Mouse (Mus musculus) neutrophil, adult 5-6 weeks (primary cell): ENCODE data around the gene Zfp131. TPM values are rescaled to one million over a fixed set of nuclear protein-coding genes. Genes with fewer than 3 reads are reported as not detected.
"Not testable (repeated sequence)": the region's sequence is repeated elsewhere in the genome, so short reads cannot be mapped to it uniquely, and the experiment has no call there.

Experiments
- ATAC-seq: fragments of 151-379, 151-347 bp; 2 replicates; pipeline ENCODE4 v1.8.0; 2017; ENCODE audit warnings: mild to moderate bottlenecking, moderate TSS enrichment; ENCODE audit not compliant: insufficient number of reproducible peaks, poor library complexity, low FRiP score, severe bottlenecking; ENCODE audit errors: extremely low read depth
- total RNA-seq: library from RNA; stranded (forward); fragments of 200-1000 nt; gene quantifications from 2 replicates; pipeline ENCODE4 v1.2.3, GENCODE M21; 2017

Gene Zfp131
- 56.8 and 65.6 TPM in 2 replicates for total RNA-seq

GRCm38 (mm10) chr13:119790761-119791579 is at the start of gene Zfp131:
TSS of gene Zfp131 (minus strand) at chr13:119790889.
- peak; percentile 96 for ATAC-seq

DNA sequence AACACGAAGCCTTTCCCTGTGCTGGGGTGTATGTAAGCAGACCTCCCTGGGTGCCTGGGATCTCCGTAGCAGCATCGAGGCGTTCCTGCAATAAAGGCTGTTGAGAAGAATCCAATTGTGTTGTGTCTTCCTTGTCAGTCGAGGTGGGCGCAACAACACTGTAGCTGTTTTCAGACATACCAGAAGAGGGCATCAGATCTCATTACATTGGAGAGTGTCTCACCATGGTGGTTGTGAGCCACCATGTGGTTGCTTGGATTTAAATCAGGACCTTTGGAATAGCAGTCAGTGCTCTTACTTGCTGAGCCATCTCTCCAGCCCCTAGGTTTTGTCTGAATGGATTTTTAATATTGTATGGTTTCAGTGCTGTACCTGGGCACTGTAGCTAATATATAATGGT is 49.3 kb upstream of the Zfp131 start:
- not testable (repeated sequence) for ATAC-seq

DNA sequence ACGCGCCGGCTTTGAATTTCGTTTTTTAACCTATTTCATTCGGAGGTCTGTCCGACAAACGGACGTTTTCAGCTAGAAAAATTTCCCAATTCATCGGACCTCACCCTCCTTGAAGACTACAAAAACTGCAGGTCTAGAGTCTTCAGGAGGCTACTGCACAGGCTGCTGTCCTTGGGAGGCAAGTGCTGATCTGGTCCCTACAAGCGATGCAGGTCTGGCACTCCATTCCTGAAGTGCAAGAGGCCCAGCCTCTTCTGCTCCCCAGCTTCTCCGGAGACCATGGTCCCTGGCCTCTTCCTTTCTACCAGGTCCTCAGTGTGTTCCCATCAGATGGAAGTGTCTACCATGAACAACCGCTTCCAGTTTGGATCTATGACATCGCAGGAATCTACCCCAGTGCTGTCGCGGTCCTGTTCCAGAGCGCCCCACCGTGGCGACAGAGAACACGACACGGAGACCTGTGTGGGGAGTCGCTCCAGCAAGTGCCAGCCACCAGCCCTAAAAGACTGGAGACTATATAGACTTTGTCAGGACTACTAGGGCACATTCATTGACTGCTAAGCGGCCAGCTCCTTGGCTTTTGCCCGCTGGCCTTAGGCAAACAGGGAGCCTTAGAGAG is 47.1 kb upstream of the Zfp131 start:
- not testable (repeated sequence) for ATAC-seq

- ATAC-seq = not testable (repeated sequence)
These were observed 45.7 kb upstream of the Zfp131 start for GRCm38 (mm10) chr13:119836324-119836811.

DNA sequence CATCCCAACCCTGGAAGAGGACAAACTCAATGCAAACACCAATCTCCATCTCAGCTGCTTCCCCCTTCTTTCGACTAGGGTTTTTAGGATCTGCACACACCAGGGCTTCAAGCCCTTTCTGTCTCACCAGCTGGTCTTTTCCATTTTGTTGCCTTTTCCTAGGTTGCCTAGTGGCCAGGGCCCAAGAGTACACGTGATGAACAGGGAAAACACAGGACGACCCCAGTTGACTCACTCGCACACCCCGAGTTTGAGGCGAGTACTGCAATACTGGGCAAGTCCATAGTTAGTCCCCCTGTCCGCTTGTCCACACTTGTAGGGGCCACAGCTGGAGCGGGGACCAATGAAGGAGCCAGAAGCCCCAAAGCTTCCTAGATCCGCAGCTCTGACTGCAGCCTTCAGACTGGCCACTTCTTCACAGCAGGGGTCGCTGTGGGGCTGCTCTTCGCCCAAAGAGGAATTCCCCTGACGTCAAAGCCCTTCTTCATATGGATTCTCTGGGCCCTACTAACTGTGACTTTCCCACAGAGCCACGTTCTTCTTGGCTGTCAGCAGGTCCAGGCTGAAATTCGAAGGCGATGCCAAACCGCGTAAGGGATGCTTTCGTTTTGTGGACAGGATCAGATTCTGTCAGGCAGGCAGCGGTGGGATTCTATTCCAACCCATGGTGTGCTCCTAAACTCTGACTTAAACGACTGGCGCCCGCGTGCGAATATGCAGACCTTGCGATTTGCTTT is 44.8 kb upstream of the Zfp131 start, which contains the start of gene D13Ertd608e:
Gene D13Ertd608e, plus strand, starts transcription at position 687 of the 737 bp plus-strand sequence.
- peak; percentile 59 for ATAC-seq

- not testable (repeated sequence) for ATAC-seq
These were observed 39.4 kb upstream of the Zfp131 start, which contains the start of gene AF067063 for GRCm38 (mm10) chr13:119830116-119830515. TSS of gene AF067063 (minus strand) at chr13:119830216.

- no peak for ATAC-seq
These were observed 27.0 kb upstream of the Zfp131 start for GRCm38 (mm10) chr13:119817579-119818206.

DNA sequence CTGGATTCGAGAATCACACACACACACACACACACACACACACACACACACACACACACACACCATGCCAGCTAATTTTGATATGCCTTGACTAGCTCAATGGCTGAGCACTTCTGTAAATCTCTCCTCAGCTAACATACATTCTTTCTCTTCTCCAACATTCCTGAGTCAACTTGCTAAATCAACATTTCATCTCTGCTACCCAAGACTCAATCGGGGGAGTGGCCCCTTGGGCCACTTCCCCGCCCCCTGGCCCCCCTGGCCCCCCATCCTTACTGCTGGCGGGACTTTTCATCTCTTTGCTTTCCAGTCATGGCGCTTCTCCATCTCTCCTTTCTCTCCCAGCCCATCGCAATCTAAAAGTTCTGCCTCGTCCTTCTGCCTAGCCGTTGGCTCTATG is 26.1 kb upstream of the Zfp131 start:
- ATAC-seq = no peak

DNA sequence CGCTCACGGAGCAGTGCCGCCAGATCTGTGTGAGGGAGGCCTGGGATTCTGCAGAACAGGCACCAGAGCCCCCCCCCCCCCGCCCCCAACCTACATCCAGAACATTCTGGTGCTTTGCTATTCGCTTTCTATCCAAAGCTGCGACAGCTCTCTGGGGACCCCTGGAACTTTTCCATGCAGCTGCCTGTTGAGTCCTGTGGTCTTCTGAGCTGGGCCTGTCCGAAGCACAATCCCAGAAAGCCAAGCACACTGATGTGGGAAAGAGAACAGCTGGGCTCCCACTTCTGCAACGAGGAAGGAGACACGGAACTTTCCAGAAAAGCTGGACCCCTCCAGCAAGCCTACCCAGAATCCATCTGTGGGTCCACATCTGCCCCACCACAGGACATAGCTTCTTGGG is 19.3 kb upstream of the Zfp131 start:
- ATAC-seq = no peak

DNA sequence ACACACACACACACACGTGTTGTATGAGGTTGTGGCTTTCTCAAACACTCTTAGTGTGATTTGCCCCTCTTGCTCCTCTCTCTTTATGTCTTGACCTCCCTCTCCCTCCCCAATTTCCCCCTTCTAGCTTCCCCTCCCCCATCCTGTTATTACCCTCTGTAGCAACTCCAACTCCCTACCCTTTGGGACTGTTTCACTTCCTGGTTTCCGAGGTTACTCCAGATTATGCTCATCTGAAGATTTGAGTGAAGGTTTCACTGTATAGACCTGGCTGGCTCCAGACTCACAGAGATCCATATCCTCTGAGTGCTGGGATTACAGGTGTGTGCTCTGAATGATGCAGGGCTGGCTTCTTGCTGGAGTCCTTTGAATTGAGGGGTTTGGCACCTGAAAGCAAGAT is 18.2 kb upstream of the Zfp131 start:
- no peak for ATAC-seq

GRCm38 (mm10) chr13:119797656-119798055 is 7.0 kb upstream of the Zfp131 start:
- no peak for ATAC-seq

- no peak for ATAC-seq
These were observed 2.2 kb upstream of the Zfp131 start for GRCm38 (mm10) chr13:119792791-119793404.

GRCm38 (mm10) chr13:119791580-119792135 is 969 bp upstream of the Zfp131 start:
- ATAC-seq = no peak

DNA sequence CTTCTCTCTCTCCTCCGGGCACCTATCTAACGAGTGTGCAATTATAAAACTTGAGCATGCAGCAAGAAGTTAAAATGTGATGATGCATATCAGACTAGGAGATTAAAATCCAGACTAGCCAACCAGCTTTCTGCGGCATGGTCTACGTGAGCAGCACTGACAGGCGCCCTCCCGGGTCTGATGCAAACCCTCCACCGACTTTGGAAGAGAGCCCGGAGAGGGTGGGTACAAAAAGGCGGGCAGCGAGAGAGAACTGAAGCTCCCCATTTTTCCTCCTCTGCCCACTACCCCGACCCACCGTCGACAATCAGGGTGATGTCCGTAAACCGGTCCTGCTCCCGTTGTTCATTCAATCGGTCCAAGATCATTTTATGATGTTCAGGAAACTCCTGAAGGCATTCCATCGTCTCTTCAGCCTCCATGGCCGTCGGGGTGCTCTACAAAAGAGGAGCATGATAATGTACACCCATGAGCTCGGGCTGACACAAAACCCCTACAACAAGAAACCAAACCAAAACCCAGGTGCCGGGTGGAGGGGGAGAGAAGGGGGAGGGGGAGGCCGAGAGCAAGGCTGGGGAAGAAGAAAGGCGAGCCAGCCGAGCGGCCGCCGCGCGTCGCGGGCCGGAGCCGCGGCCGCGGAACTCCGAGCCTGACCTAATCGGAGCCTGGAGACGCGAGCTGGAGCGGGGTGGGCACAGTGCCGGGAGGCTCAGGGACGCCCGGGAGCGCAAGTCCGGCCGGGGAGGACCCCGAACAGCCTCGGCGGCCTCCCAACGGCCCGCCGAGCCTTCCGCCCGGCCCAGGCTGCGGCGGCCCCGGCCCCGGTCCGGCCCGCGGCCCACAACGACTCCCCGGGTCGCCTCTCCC is 605 bp downstream of the Zfp131 start:
- ATAC-seq = no peak

GRCm38 (mm10) chr13:119783581-119783980 is 7.1 kb downstream of the Zfp131 start:
- ATAC-seq = no peak

- ATAC-seq = no peak
These were observed 22.1 kb downstream of the Zfp131 start for GRCm38 (mm10) chr13:119768541-119768940.

DNA sequence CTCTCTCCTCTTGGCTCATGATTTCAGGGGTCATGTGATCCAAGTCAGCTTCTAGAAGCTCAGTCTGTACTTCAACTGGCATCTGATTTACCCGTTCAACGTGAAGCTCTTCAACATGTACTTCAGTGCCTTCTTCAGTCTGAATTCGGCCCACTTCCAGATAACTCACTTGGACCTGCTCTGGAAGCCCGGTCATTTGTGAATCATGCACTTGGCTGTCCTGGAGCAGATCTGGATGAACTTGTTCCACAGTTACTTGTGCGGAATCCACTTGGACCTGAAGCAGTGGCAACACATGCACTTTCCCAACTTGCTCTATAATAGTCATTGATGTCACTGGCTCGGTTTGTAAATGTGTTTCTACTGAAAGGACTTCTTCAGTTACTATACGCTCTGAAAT is 24.2 kb downstream of the Zfp131 start:
- no peak for ATAC-seq
